Mouse (Mus musculus): Measurements from ENCODE around the gene Ifitm7. TPM values are rescaled to one million over a fixed set of nuclear protein-coding genes. Genes with fewer than 3 reads are reported as not detected.
"Not testable (repeated sequence)": the region's sequence is repeated elsewhere in the genome, so short reads cannot be mapped to it uniquely, and the experiment has no call there.

The Ifitm7 gene
- polyA plus RNA-seq, 1 experiment: not detected

DNA sequence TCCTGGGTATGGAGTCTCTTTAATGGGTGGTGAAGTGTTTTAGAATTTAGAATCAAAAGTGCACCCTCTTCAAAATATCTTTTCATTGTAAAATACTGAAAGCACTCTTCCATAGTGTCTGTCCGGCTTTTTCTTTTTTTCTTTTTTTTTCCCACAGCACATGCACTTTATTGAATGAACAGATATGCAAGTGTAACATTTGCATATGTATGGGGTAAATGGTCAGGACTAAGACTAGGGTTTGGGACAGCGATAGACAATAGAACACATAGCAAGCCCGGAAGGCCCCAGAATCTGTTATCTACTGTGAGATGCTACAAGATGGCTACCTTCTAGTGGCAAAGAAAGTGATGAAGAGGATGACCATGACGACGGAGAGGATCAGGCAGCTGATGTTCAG lies 3.5 kb downstream of the Ifitm7 start:
- WGBS: 94% methylated on average over 5 of the region's 5 CpGs
- no peak for DNase-seq (ENCODE audit: low read depth, low spot score)

DNA sequence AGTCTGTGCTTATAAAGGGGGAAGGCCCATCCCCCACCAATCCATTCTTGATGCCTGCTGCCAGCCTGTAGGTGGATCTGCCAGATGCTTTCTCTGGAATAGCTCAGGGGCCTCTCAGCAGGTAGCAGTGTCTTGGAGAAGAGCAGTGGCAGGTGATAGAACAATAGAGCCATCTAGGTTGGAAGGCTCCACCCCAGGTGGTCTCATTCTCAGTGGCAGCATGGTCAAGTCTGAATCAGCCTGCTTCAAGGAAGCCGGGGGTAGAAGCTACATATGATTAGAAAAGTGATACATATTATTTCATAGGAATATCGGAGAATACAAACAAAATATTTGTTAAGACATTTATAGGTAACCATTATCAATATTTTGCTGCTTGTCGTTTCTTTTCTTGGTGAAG lies 5.0 kb downstream of the Ifitm7 start:
- WGBS: 64% methylated on average over 3 of the region's 3 CpGs
- not testable (repeated sequence) for DNase-seq (ENCODE audit: low read depth, low spot score)

GRCm38 (mm10) chr16:13977026-13977425 lies 9.7 kb downstream of the Ifitm7 start:
- not testable (repeated sequence) for DNase-seq (ENCODE audit: low read depth, low spot score)
- WGBS: 67% methylated on average over 1 of the region's 1 CpGs

DNA sequence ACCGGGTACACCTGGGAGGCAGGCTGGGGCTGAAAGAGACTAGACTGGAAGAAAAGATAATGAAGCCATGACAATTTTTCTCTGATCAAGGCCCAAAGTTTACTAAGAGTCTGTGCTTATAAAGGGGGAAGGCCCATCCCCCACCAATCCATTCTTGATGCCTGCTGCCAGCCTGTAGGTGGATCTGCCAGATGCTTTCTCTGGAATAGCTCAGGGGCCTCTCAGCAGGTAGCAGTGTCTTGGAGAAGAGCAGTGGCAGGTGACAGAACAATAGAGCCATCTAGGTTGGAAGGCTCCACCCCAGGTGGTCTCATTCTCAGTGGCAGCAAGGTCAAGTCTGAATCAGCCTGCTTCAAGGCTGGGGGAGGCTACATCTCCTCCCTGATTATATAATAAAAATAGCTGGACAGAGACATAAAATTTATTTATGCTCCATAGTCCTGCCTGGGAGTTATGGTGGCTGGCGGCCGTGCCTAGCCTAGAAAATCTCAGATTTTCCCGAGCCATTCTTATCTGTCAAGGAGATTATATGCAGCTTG lies 10.3 kb downstream of the Ifitm7 start:
- 84% methylated on average over 4 of the region's 4 CpGs for WGBS
- DNase-seq (ENCODE audit: low read depth, low spot score): not testable (repeated sequence)

GRCm38 (mm10) chr16:13972051-13972450 lies 14.6 kb downstream of the Ifitm7 start:
- WGBS: 88% methylated on average over 8 of the region's 8 CpGs
- no peak for DNase-seq (ENCODE audit: low read depth, low spot score)

DNA sequence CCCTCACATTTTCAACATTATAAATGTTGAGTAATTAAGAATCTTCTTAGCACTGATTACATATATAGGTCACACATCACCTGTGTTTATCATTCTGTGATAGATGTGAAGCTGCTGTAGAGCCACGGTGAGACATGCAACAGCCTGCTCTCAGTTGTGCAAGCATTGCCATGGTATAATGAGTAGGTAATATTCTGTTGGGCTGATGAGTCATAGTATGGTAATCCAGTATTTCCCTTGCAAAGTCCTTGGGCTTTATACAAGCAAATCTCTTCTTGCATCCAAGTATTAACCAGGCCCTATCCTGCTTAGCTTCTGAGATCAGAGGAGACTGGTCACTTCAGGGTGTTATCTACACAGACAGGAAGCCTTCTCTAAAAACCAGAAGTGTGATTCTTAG lies 17.6 kb downstream of the Ifitm7 start:
- 49% methylated on average over 1 of the region's 1 CpGs for WGBS

DNA sequence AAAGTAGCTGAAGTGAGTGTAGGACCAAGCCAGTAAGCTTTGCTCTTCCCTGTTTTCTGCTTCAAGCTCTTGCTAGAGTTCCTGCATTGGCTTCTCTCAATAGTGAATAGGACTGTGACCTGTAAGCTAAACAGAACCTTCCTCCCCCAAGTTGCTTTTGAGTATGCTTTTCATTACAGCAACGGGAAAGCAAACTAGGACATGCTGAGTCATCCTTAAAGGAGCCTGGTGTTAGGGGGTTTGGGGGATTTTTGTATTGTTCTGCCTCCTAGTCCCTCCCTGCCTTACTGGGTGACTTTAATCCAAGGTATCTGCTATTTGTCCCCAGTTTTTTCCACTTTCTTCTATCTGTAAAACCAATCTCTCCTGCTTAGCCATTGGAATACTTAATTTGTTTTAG lies 24.6 kb downstream of the Ifitm7 start:
- WGBS: 0% methylated on average over 1 of the region's 1 CpGs
- DNase-seq (ENCODE audit: low read depth, low spot score): no peak

More for the DNA sequence above, 17.6 kb downstream of the Ifitm7 start:
- no peak for DNase-seq (ENCODE audit: low read depth, low spot score)

- WGBS: 67% methylated on average over 3 of the region's 3 CpGs
- no peak for DNase-seq (ENCODE audit: low read depth, low spot score)
Measured at GRCm38 (mm10) chr16:13951245-13951644, 35.4 kb downstream of the Ifitm7 start.

DNA sequence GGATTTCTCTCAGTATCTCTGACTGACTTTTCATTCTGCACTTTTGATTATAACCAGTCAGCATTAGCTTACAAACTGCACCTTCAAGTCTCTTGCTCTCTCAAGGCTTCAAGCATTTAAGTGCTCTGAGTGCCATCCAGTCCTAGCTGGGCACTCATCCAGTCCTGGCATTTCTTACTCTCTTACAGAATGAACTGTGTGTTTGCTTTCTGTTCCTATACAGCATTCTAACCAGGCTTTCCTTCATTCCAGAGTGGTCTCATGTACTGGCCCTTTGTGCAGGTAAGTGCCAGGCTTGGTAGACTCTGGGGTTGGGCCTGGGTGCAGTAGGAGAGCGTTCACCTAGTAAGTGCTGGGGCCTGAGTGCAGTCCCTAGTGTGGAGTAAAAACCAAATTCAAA lies 40.4 kb downstream of the Ifitm7 start:
- DNase-seq (ENCODE audit: low read depth, low spot score): no peak
- 97% methylated on average over 1 of the region's 1 CpGs for WGBS

GRCm38 (mm10) chr16:13945153-13945552 lies 41.5 kb downstream of the Ifitm7 start:
- 75% methylated on average over 4 of the region's 4 CpGs for WGBS
- DNase-seq (ENCODE audit: low read depth, low spot score): no peak

GRCm38 (mm10) chr16:13944752-13945151 lies 41.9 kb downstream of the Ifitm7 start:
- 78% methylated on average over 5 of the region's 5 CpGs for WGBS
- DNase-seq (ENCODE audit: low read depth, low spot score): no peak

DNA sequence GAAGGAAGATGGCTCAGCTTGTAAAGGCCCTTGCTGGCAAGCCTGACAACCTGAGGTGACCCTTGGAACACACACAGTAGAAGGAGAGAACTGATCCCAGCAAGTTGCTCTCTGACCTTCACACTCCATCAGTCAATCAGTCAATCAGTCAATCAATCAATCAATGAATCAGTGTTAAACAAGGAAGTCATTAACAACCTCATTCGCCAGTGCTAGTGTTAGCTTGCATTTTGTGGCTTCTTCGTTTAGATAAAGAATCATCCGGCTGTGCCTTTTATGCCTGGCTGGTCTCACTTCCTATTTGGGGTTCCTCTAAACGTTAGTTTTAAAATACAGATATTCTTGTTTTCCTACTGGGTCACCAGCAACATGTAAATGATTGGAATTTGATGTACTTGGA lies 42.5 kb downstream of the Ifitm7 start:
- DNase-seq (ENCODE audit: low read depth, low spot score): no peak
- WGBS: 63% methylated on average over 4 of the region's 4 CpGs

GRCm38 (mm10) chr16:13940847-13941395 lies 45.8 kb downstream of the Ifitm7 start:
- WGBS: 3% methylated on average over 34 of the region's 34 CpGs

DNA sequence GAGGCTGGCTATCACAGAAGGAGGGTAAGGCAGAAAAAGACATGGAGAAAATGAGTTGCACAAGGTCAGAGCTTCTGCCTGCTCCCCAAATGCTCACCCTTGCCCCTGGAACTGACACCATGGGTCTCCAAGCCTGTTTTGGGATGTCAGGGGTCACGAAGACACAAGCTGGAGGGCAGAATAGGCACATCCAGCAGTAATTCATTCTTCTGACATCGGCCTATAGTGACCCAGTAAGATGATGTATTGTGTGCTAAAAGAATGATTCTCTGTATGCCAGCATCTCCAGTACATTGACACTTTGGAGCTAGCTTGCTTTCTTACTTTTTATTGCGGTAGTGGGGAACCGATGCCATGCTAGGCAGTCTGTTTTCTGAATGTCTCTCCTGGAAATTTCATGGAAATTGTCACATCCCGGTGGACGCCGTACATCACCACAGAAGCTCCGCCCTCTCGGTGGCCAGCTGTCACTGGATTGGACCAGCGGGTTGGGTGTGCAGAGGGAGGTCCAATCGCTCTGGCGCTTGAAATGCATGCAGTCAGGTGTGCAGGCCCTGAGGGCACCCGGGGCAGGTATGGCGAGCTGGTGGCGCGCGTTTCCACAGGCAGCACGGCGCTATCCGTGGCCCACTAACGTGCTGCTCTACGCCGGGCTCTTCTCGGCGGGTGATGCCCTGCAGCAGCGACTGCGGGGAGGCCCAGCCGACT lies 46.4 kb downstream of the Ifitm7 start:
- peak; percentile 44 for DNase-seq (ENCODE audit: low read depth, low spot score)
- WGBS: 6% methylated on average over 28 of the region's 28 CpGs

More at GRCm38 (mm10) chr16:13940847-13941395, 45.8 kb downstream of the Ifitm7 start:
- no peak for DNase-seq (ENCODE audit: low read depth, low spot score)

Other genes with a start within 250 kb of the Ifitm7 start
- gene Rrn3, start 206.2 kb downstream of the Ifitm7 start, polyA plus RNA-seq (2012; rRNA removed): 7.7 and 8.5 TPM in 2 replicates
- 34.8 and 44.6 TPM in 2 replicates for gene Ntan1, start 168.0 kb downstream of the Ifitm7 start, polyA plus RNA-seq (2012; rRNA removed)
- gene Pdxdc1, start 83.8 kb downstream of the Ifitm7 start, polyA plus RNA-seq (2012; rRNA removed): 235 and 281 TPM in 2 replicates
- gene Mpv17l, start 83.7 kb downstream of the Ifitm7 start, polyA plus RNA-seq (2012; rRNA removed): 4.6 and 5.4 TPM in 2 replicates
- gene 2900011O08Rik, start 284 bp downstream of the Ifitm7 start, polyA plus RNA-seq (2012; rRNA removed): 0.27 and 0.32 TPM in 2 replicates
- gene Nde1, start 176.4 kb upstream of the Ifitm7 start, polyA plus RNA-seq (2012; rRNA removed): 24.7 and 29.1 TPM in 2 replicates
- 8.3 and 14.3 TPM in 2 replicates for gene Marf1, start 176.5 kb upstream of the Ifitm7 start, polyA plus RNA-seq (2012; rRNA removed)

Data from large intestine, adult 2 months (tissue).